Mouse (Mus musculus) heart, embryonic 14.5 days (tissue): Measurements from ENCODE around the gene Pou6f2. TPM values are rescaled to one million over a fixed set of nuclear protein-coding genes. Genes with fewer than 3 reads are reported as not detected.

Source experiments
- ATAC-seq: fragments of 200-750 bp; cut with Nextera tagmentation; 2 replicates; pipeline ENCODE4 v1.8.0; 2017; ENCODE audit warnings: low read depth, moderate TSS enrichment; ENCODE audit not compliant: insufficient number of reproducible peaks, insufficient read depth, low FRiP score
- H3K27ac ChIP-seq, 2 experiments: fragments of 200-500 bp in 1 of 2; fragments of 300-500 bp in 1 of 2; sonication (generic) in 1 of 2; replicated peaks in 1 of 2; 2 replicates each; pipeline ENCODE4 v1.5.1; 2012 to 2014; ENCODE audit warnings: low read depth in 2 of 2, low read length in 2 of 2, control low read depth in 1 of 2, mild to moderate bottlenecking in 1 of 2, mixed read lengths in 1 of 2; ENCODE audit not compliant: control insufficient read depth in 1 of 2, insufficient read depth in 1 of 2
- H3K27me3 ChIP-seq: fragments of 300-500 bp; sonication (generic); 2 replicates; pipeline ENCODE4 v1.6.1; 2014; ENCODE audit warnings: mild to moderate bottlenecking, low read length, control low read depth; ENCODE audit not compliant: control insufficient read depth, insufficient read depth
- H3K36me3 ChIP-seq: fragments of 300-500 bp; sonication (generic); 2 replicates; pipeline ENCODE4 v1.6.1; 2014; ENCODE audit warnings: mild to moderate bottlenecking, control low read depth, low read length, mixed read lengths; ENCODE audit not compliant: control insufficient read depth, insufficient read depth
- H3K4me1 ChIP-seq, 2 experiments: fragments of 200-500 bp in 1 of 2; fragments of 300-500 bp in 1 of 2; sonication (generic) in 1 of 2; 2 replicates each; pipeline ENCODE4 v1.6.1; 2012 to 2014; ENCODE audit warnings: low read length in 2 of 2, control low read depth in 1 of 2, mixed read lengths in 1 of 2; ENCODE audit not compliant: control insufficient read depth in 2 of 2, insufficient read depth in 2 of 2
- H3K4me2 ChIP-seq: fragments of 300-500 bp; sonication (generic); 2 replicates; pipeline ENCODE4 v1.6.1; 2014; ENCODE audit warnings: mild to moderate bottlenecking, low read length
- H3K4me3 ChIP-seq, 2 experiments: fragments of 200-500 bp in 1 of 2; fragments of 300-500 bp in 1 of 2; sonication (generic) in 1 of 2; 2 replicates each; pipeline ENCODE4 v1.5.1; 2012 to 2014; ENCODE audit warnings: low read length in 2 of 2, mild to moderate bottlenecking in 2 of 2, control low read depth in 1 of 2, low read depth in 1 of 2, moderate library complexity in 1 of 2; ENCODE audit not compliant: control insufficient read depth in 1 of 2, insufficient read depth in 1 of 2
- H3K9ac ChIP-seq: fragments of 300-500 bp; sonication (generic); 2 replicates; pipeline ENCODE4 v1.6.1; 2014; ENCODE audit warnings: mild to moderate bottlenecking, low read length
- H3K9me3 ChIP-seq: fragments of 300-500 bp; sonication (generic); 2 replicates; pipeline ENCODE4 v1.6.1; 2016; ENCODE audit warnings: low read length, control low read depth; ENCODE audit not compliant: control insufficient read depth
- WGBS: fragments of 180-500 bp; shearing (Covaris S2); extraction: QIAGEN DNeasy Blood & Tissue Kit; methylation state at CpG from one replicate; pipeline ENCODE4 v1.1.7; 2014; 5-methylcytosine and 5-hydroxymethylcytosine counted together
- polyA plus RNA-seq: library from polyadenylated mRNA; unstranded; fragments of >200 nt; fragmentation: Nextera tagmentation; extraction: Ambion mirVana; gene quantifications from 2 replicates; pipeline ENCODE4 v1.2.1, GENCODE M21; 2014

Gene Pou6f2
- polyA plus RNA-seq, 1 experiment from 2014 or later = 0.73 TPM

GRCm38 (mm10) chr13:18126111-18126510, 271.4 kb downstream of the Pou6f2 start:
- no peaks in the 10 kb centered on the region for H3K9me3 ChIP-seq

GRCm38 (mm10) chr13:18125226-18126000, 272.1 kb downstream of the Pou6f2 start:
- H3K27me3 ChIP-seq = no peaks in the 10 kb centered on the region
- no peak overlapping the region for H3K27ac ChIP-seq
- ATAC-seq = no peak
- no peak overlapping the region for H3K4me2 ChIP-seq
- peaks cover 5 to 9% of the 10 kb centered on the region in 2 experiments for H3K4me1 ChIP-seq
- no peaks in the 10 kb centered on the region for H3K9me3 ChIP-seq
- H3K4me3 ChIP-seq = no peak overlapping the region
- no peak overlapping the region for H3K9ac ChIP-seq
- 63% methylated on average over 15 of the region's 15 CpGs for WGBS
- no peaks in the 10 kb centered on the region for H3K36me3 ChIP-seq

More at GRCm38 (mm10) chr13:18126111-18126510, 271.4 kb downstream of the Pou6f2 start:
- Histone ChIP-seq H3K4me1 (peaks cover 5 to 9% of the 10 kb centered on the region in 2 experiments), H3K9ac (no peak overlapping the region), H3K27me3 (no peaks in the 10 kb centered on the region), H3K36me3 (no peaks in the 10 kb centered on the region), H3K4me2 (no peak overlapping the region), H3K27ac (no peak overlapping the region), H3K4me3 (no peak overlapping the region)
- no peak for ATAC-seq
- 61% methylated on average over 2 of the region's 2 CpGs for WGBS

- WGBS = 8% methylated on average over 13 of the region's 13 CpGs
- Histone ChIP-seq H3K9ac (peak overlapping the region; percentile 55), H3K27ac (no peak overlapping the region), H3K27me3 (no peaks in the 10 kb centered on the region), H3K9me3 (no peaks in the 10 kb centered on the region), H3K36me3 (no peaks in the 10 kb centered on the region), H3K4me2 (peak overlapping the region; percentile 70), H3K4me1 (peaks cover 5 to 9% of the 10 kb centered on the region in 2 experiments), H3K4me3 (peak overlapping the region; percentile 35)
- no peak for ATAC-seq
Measured at GRCm38 (mm10) chr13:18124368-18124767, 273.1 kb downstream of the Pou6f2 start.

GRCm38 (mm10) chr13:18120406-18120805, 277.1 kb downstream of the Pou6f2 start:
- ATAC-seq = no peak
- Histone ChIP-seq H3K9ac (no peak overlapping the region), H3K9me3 (no peaks in the 10 kb centered on the region), H3K27ac (no peak overlapping the region), H3K27me3 (no peaks in the 10 kb centered on the region), H3K36me3 (no peaks in the 10 kb centered on the region), H3K4me1 (peaks cover 2 to 6% of the 10 kb centered on the region in 2 experiments), H3K4me2 (no peak overlapping the region), H3K4me3 (no peak overlapping the region)
- WGBS = 84% methylated on average over 2 of the region's 2 CpGs

- Histone ChIP-seq H3K36me3 (no peaks in the 10 kb centered on the region), H3K4me1 (no peaks in the 10 kb centered on the region), H3K9me3 (no peaks in the 10 kb centered on the region), H3K9ac (no peak overlapping the region), H3K27me3 (no peaks in the 10 kb centered on the region), H3K4me3 (no peak overlapping the region), H3K4me2 (no peak overlapping the region), H3K27ac (no peak overlapping the region)
- no peak for ATAC-seq
- 63% methylated on average over 10 of the region's 10 CpGs for WGBS
Measured at GRCm38 (mm10) chr13:18081443-18082119, 315.9 kb downstream of the Pou6f2 start.
